Mouse (Mus musculus): ENCODE data around the gene Cd2.
A peak's percentile ranks its signal among the peaks of the same experiment; 100 is the strongest.

Gene Cd2

DNA sequence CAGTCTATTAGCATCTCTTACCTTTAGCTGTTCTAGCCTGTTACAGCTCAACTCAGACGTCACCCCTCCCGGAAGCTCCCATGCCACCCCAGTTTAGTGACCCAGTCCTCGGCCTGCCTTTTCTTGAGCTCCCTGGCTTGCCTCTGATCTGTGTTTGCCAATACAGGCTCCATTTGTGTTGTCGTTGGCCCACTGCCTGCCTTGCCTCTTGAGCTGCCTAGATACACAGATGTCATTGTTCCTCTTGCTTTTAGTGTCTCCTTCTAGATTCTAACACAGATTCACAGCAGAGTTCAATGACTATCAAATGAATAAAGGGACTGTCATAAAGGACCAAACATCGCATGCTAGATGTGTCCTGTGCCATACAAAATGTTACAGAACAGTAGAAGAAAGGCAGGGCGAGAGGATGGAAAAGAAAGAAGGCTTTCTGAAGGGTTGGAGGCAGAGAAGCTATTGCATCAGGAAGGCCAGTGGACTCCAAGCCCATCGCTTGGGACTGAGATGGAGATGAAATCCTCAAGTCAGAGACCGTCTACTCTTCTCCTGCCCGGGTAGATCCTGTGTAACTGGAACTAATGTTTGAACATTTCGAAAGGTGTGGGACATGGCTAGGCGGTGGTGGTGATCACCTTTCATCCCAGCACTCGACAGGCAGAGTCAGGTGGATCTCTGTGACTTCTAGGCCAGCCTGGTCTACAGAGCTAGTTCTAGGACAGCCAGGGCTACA is 13.5 kb downstream of the Cd2 start:
- peak in 1 of 2 experiments; percentile 47 for DNase-seq

- DNase-seq, result no peak
Observed at GRCm38 (mm10) chr3:101272166-101272565, 15.6 kb downstream of the Cd2 start.

DNA sequence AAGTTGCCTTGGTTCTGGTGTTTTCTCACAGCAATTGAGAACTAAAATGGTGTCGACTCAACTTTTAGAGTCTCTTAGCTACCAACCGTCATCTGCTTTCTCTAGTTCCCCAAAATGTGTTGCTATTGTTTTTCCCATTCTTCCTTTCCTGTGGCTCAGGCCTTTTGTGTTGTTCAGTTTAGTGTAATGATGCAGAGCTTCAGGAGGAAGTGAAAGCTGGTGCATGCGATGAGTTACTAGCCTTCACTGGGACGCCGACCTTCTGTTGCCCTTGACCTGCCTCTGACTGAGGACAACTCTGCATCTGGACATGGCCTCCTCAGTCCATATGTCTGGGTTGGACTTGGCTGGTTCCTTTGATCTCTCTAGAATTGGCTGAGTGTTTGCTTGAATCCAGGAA is 16.9 kb downstream of the Cd2 start:
- DNase-seq, result no peak

DNA sequence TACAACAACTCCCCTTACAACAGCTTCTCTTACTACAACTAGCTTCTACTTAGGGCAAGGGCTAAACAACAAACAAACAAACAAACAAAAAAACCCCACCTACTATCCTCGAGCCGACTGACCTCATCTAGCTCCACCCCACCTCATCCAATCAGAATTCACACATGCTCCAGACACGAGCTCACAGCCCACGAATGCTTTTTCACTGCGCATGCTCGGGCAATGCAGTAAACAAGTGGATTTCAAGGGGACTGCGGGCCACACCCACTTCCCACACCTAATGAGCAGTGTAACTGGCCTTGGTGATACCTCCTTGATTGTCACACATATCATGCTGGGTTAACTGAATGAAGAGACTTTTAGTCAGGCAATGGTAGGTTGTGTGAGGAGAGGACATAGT is 19.4 kb downstream of the Cd2 start:
- no peak for DNase-seq

GRCm38 (mm10) chr3:101265561-101266091 is 22.1 kb downstream of the Cd2 start:
- peak; percentile 53 to 64 for DNase-seq

DNA sequence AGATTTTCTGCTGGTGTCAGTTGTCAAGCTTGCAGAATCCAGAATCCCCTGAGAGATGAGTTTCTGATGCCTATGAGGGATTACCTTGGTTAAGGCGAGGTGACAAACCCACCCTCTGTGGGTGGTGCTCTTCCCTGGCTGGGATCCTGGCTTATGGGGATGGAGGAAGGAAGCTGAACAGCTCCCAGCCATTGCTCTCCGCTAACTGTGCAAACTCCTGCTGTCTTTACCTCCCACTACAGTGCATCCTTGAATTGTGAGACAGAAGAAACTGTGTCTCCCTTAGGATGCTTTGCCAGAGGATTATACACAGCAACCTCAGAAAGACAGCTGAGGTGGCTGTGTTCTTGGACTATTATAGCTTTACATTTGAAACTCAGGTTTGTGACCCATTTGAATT is 28.8 kb downstream of the Cd2 start:
- DNase-seq, result no peak

DNA sequence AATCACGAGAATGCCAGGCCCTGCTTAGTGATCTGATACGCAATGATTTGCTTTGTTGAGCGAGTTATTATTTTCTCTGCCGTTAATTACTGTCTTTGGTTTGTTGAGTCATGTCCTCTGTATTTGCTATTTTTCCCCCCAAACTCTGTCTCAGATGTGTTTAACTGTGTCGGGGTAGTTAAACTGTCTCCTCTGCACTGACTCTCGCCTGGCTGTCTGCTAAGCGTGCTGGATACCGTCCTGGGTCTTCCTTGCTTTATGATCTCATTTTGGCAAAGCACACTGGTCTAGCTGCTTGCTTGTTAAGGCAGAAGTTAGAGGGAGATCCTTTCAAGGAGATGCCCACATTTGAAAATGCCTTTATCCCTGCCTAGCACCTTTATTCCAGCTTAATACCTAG is 31.6 kb downstream of the Cd2 start:
- no peak for DNase-seq

DNA sequence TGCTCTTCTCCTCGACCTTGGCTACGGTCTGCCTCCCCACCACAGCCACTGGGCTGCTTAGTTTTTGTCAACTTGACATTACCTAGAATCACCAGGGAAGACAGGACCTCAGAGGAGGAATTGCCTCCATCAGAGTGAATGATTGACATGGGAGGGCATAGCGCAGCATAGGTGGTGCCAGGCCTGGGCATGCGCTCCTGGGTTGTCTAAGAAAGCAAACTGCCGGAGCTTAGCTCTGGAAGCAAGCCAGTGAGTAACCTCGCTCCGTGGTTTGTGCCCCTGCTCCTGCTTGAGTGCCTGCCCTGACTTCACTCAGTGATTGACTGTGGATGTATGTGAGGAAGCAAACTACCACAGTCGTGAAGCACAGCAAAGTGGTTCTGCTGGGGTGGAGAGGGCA is 35.6 kb downstream of the Cd2 start:
- no peak for DNase-seq

GRCm38 (mm10) chr3:101249846-101250245 is 37.9 kb downstream of the Cd2 start:
- DNase-seq, result no peak

GRCm38 (mm10) chr3:101245212-101245611 is 42.5 kb downstream of the Cd2 start:
- DNase-seq, result no peak

GRCm38 (mm10) chr3:101243002-101243401 is 44.7 kb downstream of the Cd2 start:
- no peak for DNase-seq

DNA sequence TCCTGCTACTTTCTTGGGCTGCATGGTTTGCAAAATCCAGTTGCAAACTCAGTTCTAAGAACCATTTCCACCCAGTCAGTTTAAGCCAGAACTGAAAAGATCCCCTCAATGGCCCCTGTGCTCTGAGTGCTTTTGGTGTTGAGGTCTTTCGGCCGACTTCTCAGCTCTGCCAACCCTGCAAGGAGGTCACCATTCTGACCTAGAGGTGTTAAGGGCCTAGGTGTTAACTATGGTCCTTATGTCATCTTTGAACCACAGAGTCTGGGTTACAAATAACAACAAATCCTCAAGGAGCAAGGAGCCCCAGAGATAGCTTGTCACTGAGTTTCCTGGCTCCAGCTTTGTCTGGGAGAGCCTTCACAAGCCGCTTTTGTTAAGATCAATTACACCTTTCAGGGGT is 45.9 kb downstream of the Cd2 start:
- DNase-seq, result no peak

GRCm38 (mm10) chr3:101240859-101241258 is 46.9 kb downstream of the Cd2 start:
- no peak for DNase-seq

GRCm38 (mm10) chr3:101239236-101239635 is 48.5 kb downstream of the Cd2 start:
- no peak for DNase-seq

- peak; percentile 23 to 45 for DNase-seq
Observed at GRCm38 (mm10) chr3:101238695-101239094, 49.0 kb downstream of the Cd2 start.

- DNase-seq, result peak; percentile 33 to 45
Observed at GRCm38 (mm10) chr3:101236995-101237808, 50.5 kb downstream of the Cd2 start.

DNA sequence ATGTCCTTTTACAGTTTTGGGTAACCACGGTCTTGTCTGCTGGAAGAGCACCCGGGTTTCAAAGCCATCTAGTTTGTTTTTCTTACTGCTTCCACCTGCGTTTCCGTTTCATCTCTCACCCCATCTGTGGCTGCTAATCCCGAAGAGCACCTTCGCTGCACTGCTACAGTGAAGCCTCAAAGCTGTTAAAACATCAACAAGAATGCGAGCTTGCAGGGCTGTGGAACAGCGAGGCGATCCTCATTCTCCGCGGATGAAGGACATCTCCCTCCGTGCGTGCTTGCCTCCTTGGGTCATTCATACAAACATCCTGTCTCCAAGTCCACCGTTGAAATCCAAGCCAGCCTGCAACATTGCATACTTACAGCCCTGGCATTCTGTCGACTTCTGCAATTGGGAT is 51.5 kb downstream of the Cd2 start:
- DNase-seq, result peak; percentile 60 to 69

- no peak for DNase-seq
Observed at GRCm38 (mm10) chr3:101235321-101235720, 52.4 kb downstream of the Cd2 start.

- DNase-seq, result no peak
Observed at GRCm38 (mm10) chr3:101233424-101233823, 54.3 kb downstream of the Cd2 start.

GRCm38 (mm10) chr3:101232570-101232969 is 55.2 kb downstream of the Cd2 start:
- DNase-seq, result no peak

- DNase-seq, result no peak
Observed at GRCm38 (mm10) chr3:101230201-101230600, 57.5 kb downstream of the Cd2 start.

DNA sequence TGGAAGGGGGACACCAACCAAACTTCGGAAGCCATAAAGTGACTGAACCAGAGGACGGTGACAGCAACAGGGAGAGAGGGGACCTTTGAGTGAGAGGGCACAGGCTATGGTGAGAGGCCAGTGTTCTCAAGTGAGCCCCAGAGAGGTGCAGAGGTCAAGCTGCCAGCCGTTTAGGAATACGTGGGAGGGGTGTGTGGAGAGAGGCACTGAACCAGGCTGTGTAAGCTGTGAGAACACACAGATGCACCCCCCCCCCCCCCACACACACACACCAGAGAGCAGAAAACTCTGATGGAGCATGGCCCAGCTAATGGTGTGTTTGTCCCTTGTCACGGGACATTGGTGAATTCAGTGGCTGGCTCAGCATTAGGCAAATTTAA is 58.2 kb downstream of the Cd2 start:
- no peak for DNase-seq

DNA sequence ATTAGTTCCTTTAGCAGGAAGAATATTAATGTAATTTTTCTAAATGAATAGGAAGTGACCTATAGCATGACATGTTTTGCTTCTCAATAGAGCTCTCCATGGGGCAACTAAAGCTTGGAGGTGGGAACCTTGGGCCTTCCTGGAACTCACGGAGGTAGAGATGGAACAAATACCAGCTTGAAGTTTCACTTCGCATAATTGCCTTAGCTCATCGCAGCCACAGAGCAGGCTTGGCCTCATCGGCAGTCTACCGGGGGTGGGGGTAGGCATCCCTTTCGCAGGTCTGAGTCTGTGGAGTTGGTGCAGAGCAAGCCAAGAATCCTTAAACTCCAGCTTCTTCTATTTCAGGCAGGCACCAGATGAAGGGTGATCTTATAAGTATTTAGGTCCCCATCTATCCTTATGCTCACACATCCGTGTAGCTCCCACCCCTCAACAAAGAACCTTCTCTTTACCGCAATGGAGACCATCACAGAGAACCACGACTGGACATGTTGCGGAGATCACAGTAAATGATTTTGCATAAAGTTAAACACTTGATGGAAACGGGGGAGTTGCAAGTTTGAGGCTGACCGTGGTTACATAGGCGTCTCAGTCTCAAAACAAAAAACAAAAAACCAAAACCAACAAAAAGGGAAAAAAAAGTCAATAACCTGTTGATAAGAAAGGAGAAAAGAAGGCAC is 58.7 kb downstream of the Cd2 start:
- no peak for DNase-seq

GRCm38 (mm10) chr3:101228066-101228465 is 59.7 kb downstream of the Cd2 start:
- DNase-seq, result no peak

Measured in thymus, postnatal 36 days (tissue).